Mouse (Mus musculus) forebrain, postnatal 0 days (tissue): Measurements from ENCODE around the gene Hoxd3. TPM values are rescaled to one million over a fixed set of nuclear protein-coding genes. Genes with fewer than 3 reads are reported as not detected.

Experiments
- ATAC-seq: fragments of 200-750 bp; cut with Nextera tagmentation; 2 replicates; pipeline ENCODE4 v1.8.0; 2017; ENCODE audit warnings: mild to moderate bottlenecking, moderate library complexity
- DNase-seq: peaks from one replicate; pipeline ENCODE4 v3.0.0-alpha.2; 2015
- H3K27ac ChIP-seq: fragments of 300-500 bp; sonication (generic); 2 replicates; pipeline ENCODE4 v1.5.1; 2014; ENCODE audit warnings: low read depth, mild to moderate bottlenecking, antibody characterized with exemption, low read length, moderate library complexity, mixed read lengths
- H3K27me3 ChIP-seq: fragments of 300-500 bp; sonication (generic); 2 replicates; pipeline ENCODE4 v1.6.1; 2014; ENCODE audit warnings: mild to moderate bottlenecking, low read length, mixed read lengths; ENCODE audit not compliant: insufficient read depth
- H3K36me3 ChIP-seq: fragments of 300-500 bp; sonication (generic); 2 replicates; pipeline ENCODE4 v1.6.1; 2014; ENCODE audit warnings: mild to moderate bottlenecking, moderate library complexity; ENCODE audit not compliant: insufficient read depth
- H3K4me1 ChIP-seq: fragments of 300-500 bp; sonication (generic); 2 replicates; pipeline ENCODE4 v1.6.1; 2014; ENCODE audit warnings: antibody characterized with exemption; ENCODE audit not compliant: insufficient read depth
- H3K4me2 ChIP-seq: fragments of 300-500 bp; sonication (generic); 2 replicates; pipeline ENCODE4 v1.6.1; 2014; ENCODE audit warnings: low read depth, mild to moderate bottlenecking, moderate library complexity
- H3K4me3 ChIP-seq: fragments of 300-500 bp; sonication (generic); 2 replicates; pipeline ENCODE4 v1.5.1; 2014; ENCODE audit warnings: low read depth, low read length, mixed read lengths
- H3K9ac ChIP-seq: fragments of 300-500 bp; sonication (generic); 2 replicates; pipeline ENCODE4 v1.6.1; 2014; ENCODE audit warnings: mild to moderate bottlenecking
- H3K9me3 ChIP-seq: fragments of 300-500 bp; sonication (generic); 2 replicates; pipeline ENCODE4 v1.6.1; 2016; ENCODE audit warnings: low read length
- CTCF ChIP-seq: sonication (generic); IDR thresholded peaks from 2 replicates; pipeline ENCODE4 v1.5.1; 2016; ENCODE audit warnings: antibody characterized with exemption, control low read depth, low read depth
- WGBS: fragments of 180-500 bp; shearing (Covaris S2); extraction: QIAGEN DNeasy Blood & Tissue Kit; methylation state at CpG from one replicate; pipeline ENCODE4 v1.1.7; 2014; 5-methylcytosine and 5-hydroxymethylcytosine counted together
- microRNA counts: library from miRNA; unstranded; fragments of <30 nt; microRNA quantifications from one replicate; lab custom pipeline; 2015
- microRNA-seq, 2 experiments: library from miRNA; unstranded; fragments of <30 nt; microRNA quantifications; one replicate each; pipeline ENCODE4; 2016
- polyA plus RNA-seq: library from polyadenylated mRNA; unstranded; fragments of >200 nt; fragmentation: Nextera tagmentation; extraction: Ambion mirVana; gene quantifications from 2 replicates; pipeline ENCODE4 v1.2.1, GENCODE M21; 2015
- total RNA-seq: library from RNA; depleted of rRNA; stranded (reverse); fragments of >200 nt; gene quantifications from 2 replicates; pipeline ENCODE4 v1.2.3, GENCODE M21; 2014; rRNA removed

Hoxd3 gene
- total and polyA plus RNA-seq, 2 experiments from 2014 or later, result not detected

GRCm38 (mm10) chr2:74777536-74778275, 66.0 kb downstream of the Hoxd3 start:
- Histone ChIP-seq H3K36me3 (no peaks in the 10 kb centered on the region), H3K9ac (no peak overlapping the region), H3K27ac (no peak overlapping the region), H3K4me2 (no peak overlapping the region), H3K9me3 (no peaks in the 10 kb centered on the region), H3K4me3 (no peak overlapping the region), H3K27me3 (peaks cover 4% of the 10 kb centered on the region; the same call in 1 of the 2 replicates), H3K4me1 (no peaks in the 10 kb centered on the region)
- ATAC-seq (peak; percentile 5; the same call in 1 of the 2 replicates), DNase-seq (peak; percentile 33)
- 60% methylated on average over 13 of the region's 13 CpGs for WGBS
- no peak for TF ChIP-seq CTCF

GRCm38 (mm10) chr2:74781386-74781785, 69.7 kb downstream of the Hoxd3 start:
- Histone ChIP-seq H3K4me3 (no peak overlapping the region), H3K9me3 (no peaks in the 10 kb centered on the region), H3K27me3 (peaks cover 4% of the 10 kb centered on the region; the same call in 1 of the 2 replicates), H3K4me1 (no peaks in the 10 kb centered on the region), H3K36me3 (no peaks in the 10 kb centered on the region), H3K9ac (no peak overlapping the region), H3K27ac (no peak overlapping the region), H3K4me2 (no peak overlapping the region)
- DNase-seq, result no peak
- 91% methylated on average over 5 of the region's 5 CpGs for WGBS
- no peak for ATAC-seq
- no peak for TF ChIP-seq CTCF

GRCm38 (mm10) chr2:74795531-74795930, 83.8 kb downstream of the Hoxd3 start:
- Histone ChIP-seq H3K9me3 (no peaks in the 10 kb centered on the region), H3K4me2 (no peak overlapping the region), H3K4me3 (no peak overlapping the region), H3K27ac (no peak overlapping the region), H3K36me3 (no peaks in the 10 kb centered on the region), H3K9ac (no peak overlapping the region), H3K4me1 (no peaks in the 10 kb centered on the region), H3K27me3 (no peaks in the 10 kb centered on the region)
- TF ChIP-seq CTCF, result no peak
- WGBS, result 45% methylated on average over 7 of the region's 7 CpGs
- no peak for ATAC-seq
- DNase-seq, result no peak

MicroRNA genes within 50 kb of the gene (microRNA counts, 519-probe panel; counts per million panel counts)
- not detected for microRNA mmu-miR-10b (lab: Ali Mortazavi, UCI)

Small RNA genes within 50 kb of the gene (microRNA-seq; reads per million reads assigned to microRNA genes)
- gene Gm44463 (0 reads per million in 2 experiments), gene Mir10b (106 to 127 reads per million in 2 experiments)

Other genes starting within 250 kb of the Hoxd3 start
- 47.5 and 67.5 TPM in 2 replicates for gene Lnpk, start 132.5 kb upstream of the Hoxd3 start, total RNA-seq
- gene Lnpk, start 132.5 kb upstream of the Hoxd3 start, polyA plus RNA-seq, result 22.7 and 32.6 TPM in 2 replicates
- gene Evx2, start 52.4 kb upstream of the Hoxd3 start, total RNA-seq, result not detected in 2 replicates
- not detected in 2 replicates for gene Evx2, start 52.4 kb upstream of the Hoxd3 start, polyA plus RNA-seq
- not detected in 2 replicates for gene Hoxd13, start 43.6 kb upstream of the Hoxd3 start, total RNA-seq
- gene Hoxd13, start 43.6 kb upstream of the Hoxd3 start, polyA plus RNA-seq, result not detected in 2 replicates
- not detected in 2 replicates for gene Hoxd12, start 36.9 kb upstream of the Hoxd3 start, total RNA-seq
- gene Hoxd12, start 36.9 kb upstream of the Hoxd3 start, polyA plus RNA-seq, result not detected in 2 replicates
- gene Hoxd11, start 32.4 kb upstream of the Hoxd3 start, total RNA-seq, result not detected in 2 replicates
- not detected in 2 replicates for gene Hoxd11, start 32.4 kb upstream of the Hoxd3 start, polyA plus RNA-seq
- not detected in 2 replicates for gene Hoxd10, start 20.0 kb upstream of the Hoxd3 start, total RNA-seq
- not detected in 2 replicates for gene Hoxd10, start 20.0 kb upstream of the Hoxd3 start, polyA plus RNA-seq
- gene Hoxd9, start 14.2 kb upstream of the Hoxd3 start, total RNA-seq, result not detected in 2 replicates
- gene Hoxd9, start 14.2 kb upstream of the Hoxd3 start, polyA plus RNA-seq, result not detected in 2 replicates
- gene Hoxd8, start 7.3 kb upstream of the Hoxd3 start, total RNA-seq, result 0.10 TPM in 1 of 2 replicates, not detected in the other
- 0.22 TPM in 1 of 2 replicates, not detected in the other for gene Hoxd8, start 7.3 kb upstream of the Hoxd3 start, polyA plus RNA-seq
- gene Hoxd4, start within 50 bp of the Hoxd3 start, total RNA-seq, result not detected in 2 replicates
- not detected in 2 replicates for gene Hoxd4, start within 50 bp of the Hoxd3 start, polyA plus RNA-seq
- not detected in 2 replicates for gene Gm28230, start 14.8 kb downstream of the Hoxd3 start, total RNA-seq
- not detected in 2 replicates for gene Gm28230, start 14.8 kb downstream of the Hoxd3 start, polyA plus RNA-seq
- gene Hoxd1, start 51.1 kb downstream of the Hoxd3 start, total RNA-seq, result not detected in 2 replicates
- not detected in 2 replicates for gene Hoxd1, start 51.1 kb downstream of the Hoxd3 start, polyA plus RNA-seq
- 105 and 120 TPM in 2 replicates for gene Mtx2, start 113.9 kb downstream of the Hoxd3 start, total RNA-seq
- gene Mtx2, start 113.9 kb downstream of the Hoxd3 start, polyA plus RNA-seq, result 131 and 145 TPM in 2 replicates